In the genomic region with DNA sequence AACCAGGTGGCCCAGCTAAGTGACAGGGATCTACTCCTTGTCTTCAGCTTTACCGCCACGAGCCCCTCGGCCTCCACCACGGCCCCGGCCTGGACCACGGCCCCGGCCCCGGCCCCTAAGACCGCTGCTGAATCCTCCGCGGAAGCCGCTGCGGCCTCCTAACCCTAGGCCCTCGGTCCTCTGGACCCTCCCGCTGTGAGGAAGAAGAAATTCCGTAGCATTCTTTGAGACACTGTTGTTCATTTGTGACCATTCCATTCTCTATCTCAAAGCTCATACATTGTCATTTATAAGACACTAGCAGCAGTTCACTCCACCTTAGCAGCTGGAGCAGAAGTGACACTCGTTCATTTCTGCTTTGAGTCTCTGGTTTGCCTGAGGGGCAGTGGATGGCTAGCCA, we compare ENCODE assay signal across 21 mouse cellular contexts.
"Had no signal": no experiment of that assay in that cellular context is flagged by ENCODE, and none has a peak within 500 bp of the region (broad histone marks: within the 10 kb centered on the region; RNA-seq: fewer than 3 reads in every experiment).

No protein-coding gene starts in this region.

- DNase-seq: liver, postnatal 0 days; lung, adult 2 months; lung, postnatal 14 days; lung, postnatal 36 days; retina, postnatal 1 day; right cerebral cortex, adult 18-20 months; right cerebral cortex, postnatal 25 days; right cerebral cortex, postnatal 4 days; thymus, adult 2 months; thymus, postnatal 25 days; thymus, postnatal 4 days had no signal

- H3K27ac ChIP-seq: liver, embryonic 15.5 days; lung, embryonic 15.5 days; macrophage; midbrain, embryonic 12.5 days; midbrain, embryonic 15.5 days; neural tube, embryonic 12.5 days; stomach, embryonic 15.5 days; stomach, postnatal 0 days had no signal

- H3K36me3 ChIP-seq: liver, embryonic 15.5 days; lung, embryonic 15.5 days; midbrain, embryonic 15.5 days; neural tube, embryonic 12.5 days had no signal

- H3K4me2 ChIP-seq: liver, embryonic 15.5 days; lung, embryonic 15.5 days; midbrain, embryonic 12.5 days; midbrain, embryonic 15.5 days; neural tube, embryonic 12.5 days; stomach, embryonic 15.5 days had no signal

- H3K9me3 ChIP-seq: liver, embryonic 15.5 days; lung, embryonic 15.5 days; megakaryocyte, embryonic 14.5 days; midbrain, embryonic 12.5 days; midbrain, embryonic 15.5 days; neural tube, embryonic 12.5 days; stomach, embryonic 15.5 days had no signal

- H3K9ac ChIP-seq: liver, embryonic 15.5 days; liver, postnatal 0 days; lung, embryonic 15.5 days; midbrain, embryonic 12.5 days; midbrain, embryonic 15.5 days; neural tube, embryonic 12.5 days; stomach, embryonic 15.5 days had no signal

- H3K4me3 ChIP-seq: liver, embryonic 15.5 days; lung, embryonic 15.5 days; megakaryocyte, embryonic 14.5 days; midbrain, embryonic 12.5 days; midbrain, embryonic 15.5 days; neural tube, embryonic 12.5 days; stomach, embryonic 15.5 days had no signal

- H3K27me3 ChIP-seq: liver, embryonic 15.5 days; lung, embryonic 15.5 days; midbrain, embryonic 15.5 days; neural tube, embryonic 12.5 days; stomach, embryonic 15.5 days had no signal

- H3K4me1 ChIP-seq: liver, embryonic 15.5 days; megakaryocyte, embryonic 14.5 days; midbrain, embryonic 12.5 days; midbrain, embryonic 15.5 days; neural tube, embryonic 12.5 days; stomach, embryonic 15.5 days had no signal

- ATAC-seq: liver, postnatal 0 days; lung, postnatal 0 days; midbrain, embryonic 15.5 days had no signal
